Mouse (Mus musculus) v-Abl transformed pro-B cells (cell line): ENCODE results near the gene Cx3cl1.

Source experiments
- in situ Hi-C, 2 experiments: fragments of 400-800 bp; cut with MboI; formaldehyde crosslinking; loops; one replicate each; pipeline ENCODE4 v1.15.1; 2025; ENCODE audit not compliant: unreplicated experiment in 2 of 2

Gene Cx3cl1

GRCm38 (mm10) chr8:94794782-94795181 is 23.0 kb downstream of the Cx3cl1 start:
- in situ Hi-C loops, result loop anchor here in 1 of 2 experiments (5.0 kb wide), 1 partner anchor 47 kb away; the partner anchor contains the start of gene Ccl22

GRCm38 (mm10) chr8:94800278-94800968 is 28.6 kb downstream of the Cx3cl1 start:
- in situ Hi-C loops, result loop anchor here (10.0 to 25.0 kb wide), 2 partner anchors 476 to 488 kb away; partner anchors contain the start of gene Slc12a3 (in 1 of the 2)

- in situ Hi-C loops, result loop anchor here (10.0 to 25.0 kb wide), 2 partner anchors 477 to 489 kb away; partner anchors contain the start of gene Slc12a3 (in 1 of the 2)
These were observed 29.7 kb downstream of the Cx3cl1 start for GRCm38 (mm10) chr8:94801293-94802095.

- in situ Hi-C loops, result loop anchor here (10.0 to 25.0 kb wide), 2 partner anchors 478 to 490 kb away; partner anchors contain the start of gene Slc12a3 (in 1 of the 2)
These were observed 30.6 kb downstream of the Cx3cl1 start for GRCm38 (mm10) chr8:94802375-94802774.

- in situ Hi-C loops, result loop anchor here (10.0 to 25.0 kb wide), 2 partner anchors 479 to 491 kb away; partner anchors contain the start of gene Slc12a3 (in 1 of the 2)
These were observed 31.7 kb downstream of the Cx3cl1 start for GRCm38 (mm10) chr8:94803551-94803950.

GRCm38 (mm10) chr8:94804546-94805340 is 32.9 kb downstream of the Cx3cl1 start:
- in situ Hi-C loops, result loop anchor here (10.0 to 25.0 kb wide), 2 partner anchors 480 to 492 kb away; partner anchors contain the start of gene Slc12a3 (in 1 of the 2)

GRCm38 (mm10) chr8:94805811-94806210 is 34.0 kb downstream of the Cx3cl1 start:
- in situ Hi-C loops, result loop anchor here (10.0 to 25.0 kb wide), 2 partner anchors 481 to 494 kb away; partner anchors contain the start of gene Slc12a3 (in 1 of the 2)

GRCm38 (mm10) chr8:94807506-94807905 is 35.7 kb downstream of the Cx3cl1 start:
- in situ Hi-C loops, result loop anchor here (10.0 to 25.0 kb wide), 2 partner anchors 483 to 495 kb away; partner anchors contain the start of gene Slc12a3 (in 1 of the 2)

- in situ Hi-C loops, result loop anchor here (10.0 to 25.0 kb wide), 2 partner anchors 484 to 496 kb away; partner anchors contain the start of gene Slc12a3 (in 1 of the 2)
These were observed 36.6 kb downstream of the Cx3cl1 start for GRCm38 (mm10) chr8:94808372-94808771.

GRCm38 (mm10) chr8:94810153-94810552 is 38.3 kb downstream of the Cx3cl1 start, which contains the start of gene Ccl17:
TSS of gene Ccl17 (plus strand) at chr8:94810453.
- in situ Hi-C loops, result loop anchor here (5.0 to 25.0 kb wide), 4 partner anchors 103 to 498 kb away; no protein-coding TSS in a partner anchor

- in situ Hi-C loops, result loop anchor here (5.0 to 25.0 kb wide), 4 partner anchors 104 to 499 kb away; no protein-coding TSS in a partner anchor
These were observed 39.0 kb downstream of the Cx3cl1 start for GRCm38 (mm10) chr8:94810855-94811254.

- in situ Hi-C loops, result loop anchor here (5.0 to 25.0 kb wide), 4 partner anchors 104 to 499 kb away; no protein-coding TSS in a partner anchor
These were observed 39.8 kb downstream of the Cx3cl1 start for GRCm38 (mm10) chr8:94811654-94812053.

- in situ Hi-C loops, result loop anchor here (5.0 to 25.0 kb wide), 4 partner anchors 105 to 500 kb away; no protein-coding TSS in a partner anchor
These were observed 40.9 kb downstream of the Cx3cl1 start for GRCm38 (mm10) chr8:94812645-94813098.

GRCm38 (mm10) chr8:94814556-94814955 is 42.7 kb downstream of the Cx3cl1 start:
- in situ Hi-C loops, result loop anchor here (5.0 to 25.0 kb wide), 4 partner anchors 107 to 502 kb away; no protein-coding TSS in a partner anchor

- in situ Hi-C loops, result loop anchor here (5.0 to 25.0 kb wide), 5 partner anchors 89 to 506 kb away; no protein-coding TSS in a partner anchor
These were observed 46.1 kb downstream of the Cx3cl1 start for GRCm38 (mm10) chr8:94817933-94818332.

- in situ Hi-C loops, result loop anchor here (5.0 to 25.0 kb wide), 5 partner anchors 88 to 507 kb away; no protein-coding TSS in a partner anchor
These were observed 47.9 kb downstream of the Cx3cl1 start for GRCm38 (mm10) chr8:94819671-94820179.

- in situ Hi-C loops, result loop anchor here in 1 of 2 experiments (5.0 to 25.0 kb wide), 2 partner anchors 87 to 508 kb away; no protein-coding TSS in a partner anchor
These were observed 48.7 kb downstream of the Cx3cl1 start for GRCm38 (mm10) chr8:94820553-94820952.

GRCm38 (mm10) chr8:94821381-94821780 is 49.6 kb downstream of the Cx3cl1 start:
- in situ Hi-C loops, result loop anchor here in 1 of 2 experiments (5.0 to 25.0 kb wide), 2 partner anchors 86 to 509 kb away; no protein-coding TSS in a partner anchor
